Mouse (Mus musculus) cerebellum, adult 2 months (tissue): ENCODE measurements around the gene Shc1.

ENCODE experiments used
- CTCF ChIP-seq: fragments of 200-500 bp; IDR thresholded peaks from 2 replicates; pipeline ENCODE4 v1.5.1; 2011; ENCODE audit warnings: low read depth, mild to moderate bottlenecking, control low read depth, low read length, moderate library complexity, borderline replicate concordance; ENCODE audit not compliant: insufficient read depth
- POLR2A ChIP-seq: fragments of 200-500 bp; IDR thresholded peaks from 2 replicates; pipeline ENCODE4 v1.6.1; 2011; ENCODE audit warnings: low read length, control low read depth, borderline replicate concordance; ENCODE audit not compliant: insufficient read depth

DNA sequence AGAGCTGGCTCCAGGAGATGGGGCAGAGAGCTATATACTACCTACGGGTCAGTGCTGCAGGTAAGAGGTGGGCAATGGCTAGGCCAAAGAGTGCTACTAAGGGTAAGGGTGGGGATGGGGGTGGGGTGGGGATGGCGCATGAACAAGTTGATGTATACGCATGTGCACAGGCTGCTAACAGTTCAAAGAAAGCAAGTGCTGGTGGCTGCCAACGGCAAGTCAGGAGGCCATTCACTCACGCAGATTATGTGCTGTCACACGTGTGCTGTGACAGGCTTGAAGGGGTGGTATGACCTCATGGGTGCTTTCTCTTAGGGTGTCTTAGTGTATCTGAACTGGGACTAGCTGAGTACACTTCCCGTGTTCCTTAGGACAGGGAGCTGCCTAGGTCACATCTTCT lies 16.9 kb upstream of the Shc1 start:
- TF ChIP-seq POLR2A (no peak), CTCF (no peak)
